Mouse (Mus musculus) liver, adult 2 months (tissue): ENCODE data around the gene 1700042G07Rik. TPM values are rescaled to one million over a fixed set of nuclear protein-coding genes. Genes with fewer than 3 reads are reported as not detected.
A peak's percentile ranks its signal among the peaks of the same experiment; 100 is the strongest.
"Not testable (repeated sequence)": the region's sequence is repeated elsewhere in the genome, so short reads cannot be mapped to it uniquely, and the experiment has no call there.

Experiments used
- DNase-seq: peaks from one replicate; pipeline ENCODE4 v3.0.0-alpha.2; 2011; ENCODE audit warnings: low read depth, low spot score; ENCODE audit errors: extremely low read depth
- H3K27ac ChIP-seq: fragments of 200-500 bp; replicated peaks from 2 replicates; pipeline ENCODE4 v1.5.1; 2012; ENCODE audit warnings: low read depth, mild to moderate bottlenecking, control low read depth, inconsistent platforms, low read length; ENCODE audit not compliant: insufficient read depth
- H3K27me3 ChIP-seq: fragments of 200-500 bp; 2 replicates; pipeline ENCODE4 v1.6.1; 2012; ENCODE audit warnings: mild to moderate bottlenecking, moderate library complexity, low read length, inconsistent platforms; ENCODE audit not compliant: control insufficient read depth, insufficient read depth
- H3K36me3 ChIP-seq: fragments of 200-500 bp; 2 replicates; pipeline ENCODE4 v1.6.1; 2012; ENCODE audit warnings: low read length, inconsistent platforms; ENCODE audit not compliant: control insufficient read depth, insufficient read depth
- H3K4me1 ChIP-seq: fragments of 200-500 bp; 2 replicates; pipeline ENCODE4 v1.6.1; 2011; ENCODE audit warnings: low read length; ENCODE audit not compliant: control insufficient read depth, insufficient read depth
- H3K4me3 ChIP-seq: fragments of 200-500 bp; 2 replicates; pipeline ENCODE4 v1.5.1; 2011; ENCODE audit warnings: low read depth, mild to moderate bottlenecking, control low read depth, low read length, moderate library complexity; ENCODE audit not compliant: insufficient read depth
- H3K79me2 ChIP-seq: fragments of 200-500 bp; 2 replicates; pipeline ENCODE4 v1.6.1; 2012; ENCODE audit warnings: inconsistent platforms, mild to moderate bottlenecking, low read length, moderate library complexity; ENCODE audit not compliant: control insufficient read depth, insufficient read depth
- H3K9ac ChIP-seq: fragments of 200-500 bp; 2 replicates; pipeline ENCODE4 v1.6.1; 2012; ENCODE audit warnings: low read depth, mild to moderate bottlenecking, control low read depth, inconsistent platforms, low read length
- CTCF ChIP-seq: fragments of 200-500 bp; IDR thresholded peaks from 2 replicates; pipeline ENCODE4 v1.5.1; 2011; ENCODE audit warnings: low read depth, low read length, control low read depth
- POLR2A ChIP-seq: fragments of 200-500 bp; IDR thresholded peaks from 2 replicates; pipeline ENCODE4 v1.6.1; 2011; ENCODE audit warnings: low read length, control low read depth; ENCODE audit not compliant: insufficient read depth; ENCODE audit errors: extremely low read depth
- WGBS: fragments of 180-500 bp; shearing (Covaris S2); methylation state at CpG from one replicate; pipeline ENCODE4 v1.1.7; 2018; 5-methylcytosine and 5-hydroxymethylcytosine counted together
- polyA plus RNA-seq: library from polyadenylated mRNA; depleted of rRNA; stranded (reverse); fragments of >200 nt; gene quantifications from 2 replicates; pipeline ENCODE4 v1.2.3, GENCODE M21; 2012
- total RNA-seq: library from RNA; depleted of rRNA; stranded (reverse); fragments of >200 nt; gene quantifications from 2 replicates; pipeline ENCODE4 v1.2.3, GENCODE M21; 2014

1700042G07Rik gene
- total and polyA plus RNA-seq, 2 experiments, result not detected

- 74% methylated on average over 3 of the region's 3 CpGs for WGBS
- Histone ChIP-seq H3K79me2 (no peaks in the 10 kb centered on the region), H3K9ac (no peak overlapping the region), H3K27ac (no peak overlapping the region), H3K27me3 (no peaks in the 10 kb centered on the region), H3K4me3 (no peak overlapping the region), H3K4me1 (no peaks in the 10 kb centered on the region), H3K36me3 (no peaks in the 10 kb centered on the region)
- TF ChIP-seq POLR2A (no peak), CTCF (no peak)
- no peak for DNase-seq
These were observed 31.2 kb downstream of the 1700042G07Rik start for GRCm38 (mm10) chr4:116204422-116204821.

- Histone ChIP-seq H3K27ac (no peak overlapping the region), H3K27me3 (no peaks in the 10 kb centered on the region), H3K9ac (no peak overlapping the region), H3K4me3 (no peak overlapping the region), H3K4me1 (no peaks in the 10 kb centered on the region), H3K79me2 (no peaks in the 10 kb centered on the region), H3K36me3 (no peaks in the 10 kb centered on the region)
- DNase-seq, result no peak
- no peak for TF ChIP-seq POLR2A
- TF ChIP-seq CTCF, result no peak
- WGBS, result 82% methylated on average over 4 of the region's 4 CpGs
These were observed 33.4 kb downstream of the 1700042G07Rik start for GRCm38 (mm10) chr4:116206531-116206930.

GRCm38 (mm10) chr4:116208891-116209290 is 35.7 kb downstream of the 1700042G07Rik start:
- no peak for DNase-seq
- Histone ChIP-seq H3K9ac (no peak overlapping the region), H3K36me3 (no peaks in the 10 kb centered on the region), H3K27me3 (no peaks in the 10 kb centered on the region), H3K4me1 (no peaks in the 10 kb centered on the region), H3K27ac (no peak overlapping the region), H3K79me2 (no peaks in the 10 kb centered on the region), H3K4me3 (no peak overlapping the region)
- TF ChIP-seq POLR2A (no peak), CTCF (no peak)
- WGBS, result 92% methylated on average over 1 of the region's 1 CpGs

GRCm38 (mm10) chr4:116215895-116216605 is 42.9 kb downstream of the 1700042G07Rik start:
- no peak overlapping the region for H3K9ac ChIP-seq
- no peaks in the 10 kb centered on the region for H3K27me3 ChIP-seq
- no peaks in the 10 kb centered on the region for H3K36me3 ChIP-seq
- no peak for TF ChIP-seq CTCF
- TF ChIP-seq POLR2A, result no peak
- H3K4me3 ChIP-seq, result no peak overlapping the region
- H3K4me1 ChIP-seq, result no peaks in the 10 kb centered on the region
- WGBS, result 96% methylated on average over 2 of the region's 2 CpGs
- no peak for DNase-seq
- no peaks in the 10 kb centered on the region for H3K79me2 ChIP-seq
- no peak overlapping the region for H3K27ac ChIP-seq

GRCm38 (mm10) chr4:116217046-116217445 is 43.9 kb downstream of the 1700042G07Rik start:
- TF ChIP-seq CTCF (no peak), POLR2A (no peak)
- WGBS, result 39% methylated on average over 2 of the region's 2 CpGs
- Histone ChIP-seq H3K27me3 (no peaks in the 10 kb centered on the region), H3K4me1 (no peaks in the 10 kb centered on the region), H3K36me3 (no peaks in the 10 kb centered on the region), H3K9ac (no peak overlapping the region), H3K79me2 (no peaks in the 10 kb centered on the region), H3K27ac (no peak overlapping the region), H3K4me3 (no peak overlapping the region)
- peak; percentile 3 for DNase-seq

- H3K27ac ChIP-seq, DNase-seq, H3K9ac ChIP-seq, H3K36me3 ChIP-seq, H3K79me2 ChIP-seq, H3K27me3 ChIP-seq, H3K4me3 ChIP-seq, H3K4me1 ChIP-seq: not testable (repeated sequence)
- WGBS, result 71% methylated on average over 1 of the region's 1 CpGs
These were observed 44.5 kb downstream of the 1700042G07Rik start for GRCm38 (mm10) chr4:116217661-116218060.
